In the genomic region with DNA sequence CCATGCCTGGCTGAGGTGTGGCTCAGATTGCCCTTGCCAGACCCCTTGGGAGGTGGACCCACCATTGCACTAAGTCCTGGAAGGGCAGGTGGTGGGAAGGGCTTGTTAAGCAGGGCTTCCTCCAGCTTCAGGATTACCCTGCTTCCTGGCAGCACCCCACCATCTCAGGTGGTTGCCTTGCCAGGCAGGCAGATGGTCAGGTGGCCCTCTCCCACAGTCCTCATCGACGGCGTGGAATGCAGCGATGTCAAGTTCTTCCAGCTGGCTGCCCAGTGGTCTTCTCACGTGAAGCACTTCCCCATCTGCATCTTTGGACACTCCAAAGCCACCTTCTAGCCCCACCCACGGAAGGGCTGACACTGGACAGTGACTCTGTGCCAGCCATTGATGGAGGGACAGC, we compare ENCODE assay signal across 18 mouse cellular contexts. TPM values are rescaled to one million over a fixed set of nuclear protein-coding genes. Genes with fewer than 3 reads are reported as not detected.
"Had no signal": no experiment of that assay in that cellular context is flagged by ENCODE, and none has a peak within 500 bp of the region (broad histone marks: within the 10 kb centered on the region; RNA-seq: fewer than 3 reads in every experiment).

No protein-coding gene starts in this region.

- ATAC-seq: hindbrain, postnatal 0 days; intestine, embryonic 16.5 days; liver, embryonic 12.5 days had no signal

- DNase-seq: gastrocnemius, postnatal 14 days; gastrocnemius, postnatal 36 days; heart, postnatal 14 days; heart, postnatal 36 days; kidney, adult 11 months; kidney, adult 2 months; kidney, adult 9 months; kidney, postnatal 14 days; kidney, postnatal 36 days; layer of hippocampus, adult 9-11 months; layer of hippocampus, postnatal 36 days had no signal

RNA-seq across cellular contexts. Expression of gene Tex22, which starts 3.0 kb away (rescaled TPM):
- total RNA-seq: gastrocnemius, adult 8-10 months; heart, adult 18-20 months; heart, postnatal 36 days; hematopoietic stem cell, adult 5-6 weeks; liver, adult 2 months had no signal
